Mouse (Mus musculus): Measurements from ENCODE around the gene Olfr553.

- TF ChIP-seq POLR2A (IDR thresholded peaks at IDR 0.05; ENCODE audit: insufficient read depth, low read length) (no peak), EP300 (IDR thresholded peaks at IDR 0.05; ENCODE audit: insufficient read depth, low read depth, low read length) (no peak)
These were observed 1.6 kb upstream of the Olfr553 start for GRCm38 (mm10) chr7:102619608-102620007.
